ENCODE assay signal across 21 mouse cellular contexts in the genomic region with DNA sequence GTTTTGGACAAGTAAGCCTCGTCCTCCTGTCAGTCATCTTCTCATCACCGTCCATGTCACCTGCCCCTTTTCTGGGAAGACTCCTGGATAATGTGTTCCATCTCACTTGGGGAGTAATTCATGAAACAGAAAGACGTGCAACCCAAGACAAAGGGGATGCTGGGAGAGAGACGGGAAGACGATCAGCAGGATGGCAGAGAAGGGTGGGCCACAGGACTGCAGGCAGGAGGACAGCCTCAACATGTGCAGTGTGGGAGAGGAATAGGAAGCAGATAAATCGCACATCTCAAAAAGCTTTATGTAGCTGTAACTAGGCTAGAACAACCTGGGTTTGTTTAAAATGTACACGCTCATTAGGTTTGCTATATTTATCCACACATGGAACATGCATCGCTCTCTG.
DNase-seq lines count a peak whose midpoint lies in the region; ATAC-seq lines count a peak whose summit lies in the region.
"Had no signal": no experiment of that assay in that cellular context is flagged by ENCODE, and none has a peak within 500 bp of the region (broad histone marks: within the 10 kb centered on the region; RNA-seq: fewer than 3 reads in every experiment).

No protein-coding gene starts in this region.

- H3K36me3 ChIP-seq in heart, embryonic 10.5 days, result no peaks in the 10 kb centered on the region
- no peaks in the 10 kb centered on the region for H3K36me3 ChIP-seq in midbrain, embryonic 11.5 days (ENCODE audit: control insufficient read depth, insufficient read depth, low read length)
- no peaks in the 10 kb centered on the region for H3K36me3 ChIP-seq in midbrain, embryonic 10.5 days
- H3K36me3 ChIP-seq: G1E had no signal

- intact Hi-C loops in heart, postnatal 36 days (cut with DNase I), result no loop called here

- no peak overlapping the region for H3K4me3 ChIP-seq in heart, embryonic 10.5 days
- no peak overlapping the region for H3K4me3 ChIP-seq in midbrain, embryonic 11.5 days (ENCODE audit: low read depth, low read length)
- no peak overlapping the region for H3K4me3 ChIP-seq in midbrain, embryonic 10.5 days

- DNase-seq in heart, adult 11 months, result peak; percentile 66
- no peak for DNase-seq in heart, postnatal 36 days
- peak; percentile 11 for DNase-seq in heart, embryonic 10.5 days (ENCODE audit: low spot score)
- no peak for DNase-seq in heart, adult 9 months (ENCODE audit: low spot score in 2 of 2)
- peak; percentile 57 for DNase-seq in midbrain, embryonic 11.5 days (ENCODE audit: low spot score, missing footprints)
- DNase-seq in midbrain, embryonic 10.5 days (ENCODE audit: low spot score), result no peak
- DNase-seq: adrenal gland, adult 2 months; adrenal gland, adult 8-10 months; adrenal gland, postnatal 10 days; adrenal gland, postnatal 14 days; adrenal gland, postnatal 25 days; adrenal gland, postnatal 36 days; B cell, adult 2 months; cerebellum, adult 11 months; cerebellum, adult 11-12 months; cerebellum, adult 18-20 months had no signal

- no peak overlapping the region for H3K9ac ChIP-seq in midbrain, embryonic 11.5 days (ENCODE audit: low read length)

- H3K27ac ChIP-seq in heart, embryonic 10.5 days, result no peak overlapping the region
- no peak overlapping the region for H3K27ac ChIP-seq in midbrain, embryonic 11.5 days (ENCODE audit: low read depth, low read length)
- H3K27ac ChIP-seq in midbrain, embryonic 10.5 days (replicated peaks), result no peak overlapping the region

- 86% methylated on average over 8 of the region's 8 CpGs for WGBS in heart, embryonic 10.5 days
- WGBS in midbrain, embryonic 11.5 days, result 93% methylated on average over 8 of the region's 8 CpGs
- 92% methylated on average over 8 of the region's 8 CpGs for WGBS in midbrain, embryonic 10.5 days

- ATAC-seq in midbrain, embryonic 11.5 days (ENCODE audit: low FRiP score), result no peak
- ATAC-seq: activated CD4-positive, CD25-positive, alpha-beta regulatory T cell, adult 4 months; CD4-positive, CD25-positive, alpha-beta regulatory T cell, adult 4 months; Patski had no signal

- H3K27me3 ChIP-seq in heart, embryonic 10.5 days (ENCODE audit: insufficient read depth, poor library complexity, severe bottlenecking), result 0 out of 2 replicates have a peak, but pooled peaks cover 15% of the 10 kb centered on the region
- no peaks in the 10 kb centered on the region for H3K27me3 ChIP-seq in midbrain, embryonic 11.5 days (ENCODE audit: control insufficient read depth, insufficient read depth, low read length)
- H3K27me3 ChIP-seq in midbrain, embryonic 10.5 days (ENCODE audit: low read depth, poor library complexity, severe bottlenecking), result no peaks in the 10 kb centered on the region
- H3K27me3 ChIP-seq: CH12.LX had no signal

- no peak overlapping the region for H3K4me2 ChIP-seq in midbrain, embryonic 11.5 days

- no peaks in the 10 kb centered on the region for H3K4me1 ChIP-seq in heart, embryonic 10.5 days
- H3K4me1 ChIP-seq in midbrain, embryonic 11.5 days (ENCODE audit: control insufficient read depth, insufficient read depth, low read length), result no peaks in the 10 kb centered on the region
- peaks cover 10% of the 10 kb centered on the region for H3K4me1 ChIP-seq in midbrain, embryonic 10.5 days

- H3K9me3 ChIP-seq in heart, embryonic 10.5 days, result no peaks in the 10 kb centered on the region
- H3K9me3 ChIP-seq in midbrain, embryonic 11.5 days (ENCODE audit: control insufficient read depth, low read length), result no peaks in the 10 kb centered on the region
- H3K9me3 ChIP-seq in midbrain, embryonic 10.5 days (replicated peaks), result no peaks in the 10 kb centered on the region
- H3K9me3 ChIP-seq: G1E had no signal

Comparison
In these comparisons a context has a peak if more than half of its experiments do, and no peak if none do; other contexts are left out.
1. DNase-seq: peak in heart, adult 11 months (single experiment), heart, embryonic 10.5 days (single experiment) and midbrain, embryonic 11.5 days (single experiment); none in heart, postnatal 36 days (0 of 2), heart, adult 9 months (0 of 2) and midbrain, embryonic 10.5 days (single experiment).